Mouse (Mus musculus) megakaryocyte, embryonic 14.5 days (primary cell): ENCODE measurements around the gene Cep128.

ENCODE experiments used
- FLI1 ChIP-seq: IDR thresholded peaks from 2 replicates; pipeline ENCODE4 v1.6.1; 2012; ENCODE audit warnings: low read length, inconsistent platforms, mixed read lengths
- GATA1 ChIP-seq: IDR thresholded peaks from 3 replicates; pipeline ENCODE4 v1.6.1; 2012; ENCODE audit warnings: mixed read lengths, low read length, inconsistent platforms, borderline replicate concordance

- TF ChIP-seq GATA1 (no peak), FLI1 (no peak)
Observed at GRCm38 (mm10) chr12:91418791-91419190, 34.6 kb upstream of the Cep128 start.
